Mouse (Mus musculus) limb, embryonic 11.5 days (tissue): ENCODE measurements around the gene Mfsd5. TPM values are rescaled to one million over a fixed set of nuclear protein-coding genes. Genes with fewer than 3 reads are reported as not detected.

Source experiments
- polyA plus RNA-seq: library from polyadenylated mRNA; unstranded; fragments of >200 nt; fragmentation: Nextera tagmentation; extraction: Ambion mirVana; gene quantifications from 2 replicates; pipeline ENCODE4 v1.2.1, GENCODE M21; 2014

The Mfsd5 gene
- polyA plus RNA-seq, 1 experiment from 2014 or later, result 62.8 TPM

Other genes starting within 250 kb of the Mfsd5 start
- gene Eif4b, start 205.7 kb upstream of the Mfsd5 start, polyA plus RNA-seq, result 131 and 141 TPM in 2 replicates
- 14.6 and 15.6 TPM in 2 replicates for gene Tns2, start 179.0 kb upstream of the Mfsd5 start, polyA plus RNA-seq
- 7.2 and 10.0 TPM in 2 replicates for gene Spryd3, start 143.2 kb upstream of the Mfsd5 start, polyA plus RNA-seq
- gene Igfbp6, start 135.1 kb upstream of the Mfsd5 start, polyA plus RNA-seq, result 0.17 and 0.57 TPM in 2 replicates
- gene Soat2, start 128.9 kb upstream of the Mfsd5 start, polyA plus RNA-seq, result 0.09 and 0.24 TPM in 2 replicates
- 67.5 and 71.1 TPM in 2 replicates for gene Zfp740, start 76.2 kb upstream of the Mfsd5 start, polyA plus RNA-seq
- gene Csad, start 74.7 kb upstream of the Mfsd5 start, polyA plus RNA-seq, result 37.3 and 37.5 TPM in 2 replicates
- gene Itgb7, start 47.5 kb upstream of the Mfsd5 start, polyA plus RNA-seq, result 0.57 and 0.71 TPM in 2 replicates
- gene Rarg, start 21.9 kb upstream of the Mfsd5 start, polyA plus RNA-seq, result 118 and 119 TPM in 2 replicates
- gene Gm9918, start 8.9 kb upstream of the Mfsd5 start, polyA plus RNA-seq, result 0.88 and 1.1 TPM in 2 replicates
- 43.3 and 46.9 TPM in 2 replicates for gene Espl1, start 16.8 kb downstream of the Mfsd5 start, polyA plus RNA-seq
- gene Pfdn5, start 46.7 kb downstream of the Mfsd5 start, polyA plus RNA-seq, result 463 and 490 TPM in 2 replicates
- 122 and 133 TPM in 2 replicates for gene Myg1, start 52.3 kb downstream of the Mfsd5 start, polyA plus RNA-seq
- gene Aaas, start 71.3 kb downstream of the Mfsd5 start, polyA plus RNA-seq, result 115 and 116 TPM in 2 replicates
- 1.7 and 2.3 TPM in 2 replicates for gene Sp7, start 87.7 kb downstream of the Mfsd5 start, polyA plus RNA-seq
- 11.8 and 13.3 TPM in 2 replicates for gene Sp1, start 126.7 kb downstream of the Mfsd5 start, polyA plus RNA-seq
- not detected in 2 replicates for gene Amhr2, start 165.9 kb downstream of the Mfsd5 start, polyA plus RNA-seq
- gene Prr13, start 179.6 kb downstream of the Mfsd5 start, polyA plus RNA-seq, result 79.5 and 80.9 TPM in 2 replicates
- gene Pcbp2, start 191.1 kb downstream of the Mfsd5 start, polyA plus RNA-seq, result 284 and 287 TPM in 2 replicates
- 6.1 TPM in 1 of 2 replicates, not detected in the other for gene Gm10337, start 224.3 kb downstream of the Mfsd5 start, polyA plus RNA-seq
- 14.3 and 18.2 TPM in 2 replicates for gene Map3k12, start 237.6 kb downstream of the Mfsd5 start, polyA plus RNA-seq
- gene Tarbp2, start 238.7 kb downstream of the Mfsd5 start, polyA plus RNA-seq, result 109 and 110 TPM in 2 replicates
- gene Npff, start 245.5 kb downstream of the Mfsd5 start, polyA plus RNA-seq, result 1.6 and 2.2 TPM in 2 replicates